Mouse (Mus musculus): Measurements from ENCODE around the gene Slc4a5. TPM values are rescaled to one million over a fixed set of nuclear protein-coding genes. Genes with fewer than 3 reads are reported as not detected.

Gene Slc4a5
- polyA plus RNA-seq, 1 experiment = 1.1 TPM

DNA sequence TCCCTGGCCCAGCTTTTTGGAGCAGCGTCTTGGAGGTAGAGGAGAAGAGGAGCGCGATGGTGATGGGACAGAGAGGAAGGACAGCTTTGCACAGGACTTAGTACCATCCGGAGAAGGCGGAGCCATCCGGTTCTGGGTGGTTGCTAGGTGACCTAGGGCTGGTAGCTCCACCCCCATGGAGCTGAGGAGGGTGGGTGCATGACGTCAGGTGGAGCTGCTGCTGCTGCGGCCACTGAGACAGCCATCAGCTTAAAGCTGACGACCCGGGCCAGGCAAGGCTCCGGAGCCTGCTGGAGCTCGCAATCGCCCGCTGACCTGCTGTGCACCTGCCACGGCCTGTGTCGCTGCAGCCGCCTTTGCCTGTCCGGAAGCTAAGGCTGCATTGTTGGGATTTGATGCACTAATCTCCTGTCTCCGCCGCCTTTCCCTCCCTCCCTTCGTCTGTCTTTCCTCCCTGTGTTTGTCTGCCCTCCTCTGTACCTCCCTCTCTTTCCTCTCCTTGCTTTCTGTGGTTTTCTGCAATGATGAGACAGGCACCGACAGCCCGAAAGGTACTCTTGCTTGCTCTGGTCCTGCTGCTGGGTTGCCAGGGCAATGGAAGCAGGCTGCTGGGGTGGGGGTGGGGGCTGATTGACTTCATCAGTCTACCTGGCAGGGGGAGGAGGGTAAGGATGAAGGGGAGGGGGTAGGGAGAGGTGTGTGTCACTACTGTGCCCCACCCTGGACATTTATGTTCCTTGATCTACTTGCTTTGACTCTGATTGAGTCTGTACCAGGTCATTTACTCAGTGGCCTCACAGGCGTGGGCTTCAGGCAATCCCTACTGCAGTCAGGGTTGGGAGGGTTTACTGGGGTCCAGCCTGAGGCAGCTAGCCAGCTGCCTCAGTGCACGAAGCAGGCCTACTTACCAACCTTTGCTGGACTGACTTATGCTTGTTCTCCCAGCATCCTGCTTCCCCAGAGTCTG, 33.5 kb upstream of the Slc4a5 start:
- H3K27ac ChIP-seq (ENCODE audit: control insufficient read depth, insufficient read depth, low read depth, low read length, poor library complexity) = no peak overlapping the region
- H3K4me3 ChIP-seq (replicated peaks; ENCODE audit: control insufficient read depth, low read depth, low read length) = no peak overlapping the region
- TF ChIP-seq POLR2A (IDR thresholded peaks at IDR 0.05; ENCODE audit: borderline replicate concordance, control insufficient read depth, low read depth, low read length) = no peak
- TF ChIP-seq CTCF (IDR thresholded peaks at IDR 0.05; ENCODE audit: control insufficient read depth, insufficient read depth, low read length) = no peak
- H3K4me1 ChIP-seq (ENCODE audit: control insufficient read depth, insufficient read depth, low read length) = no peaks in the 10 kb centered on the region
- 44% methylated on average over 25 of the region's 25 CpGs for WGBS

DNA sequence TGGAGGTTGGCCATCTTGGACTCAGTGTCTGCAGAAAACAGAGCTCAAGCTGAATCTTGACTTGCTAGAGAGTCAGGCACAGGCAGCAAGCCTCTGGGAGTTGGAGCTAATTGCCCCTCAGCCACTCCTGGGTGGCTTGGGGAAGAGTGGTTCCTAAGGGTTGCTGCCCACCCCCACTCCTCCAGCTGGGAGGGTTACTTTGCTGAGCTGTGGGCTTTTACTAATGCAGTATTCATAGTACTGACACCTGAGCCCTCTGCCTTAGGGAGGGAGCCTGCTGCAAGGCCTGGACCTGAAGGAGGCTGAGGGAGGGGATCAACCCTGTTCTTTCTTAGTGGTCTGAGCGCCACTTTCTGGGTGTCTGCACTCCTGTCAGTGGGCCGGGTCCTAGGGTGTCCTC, 32.7 kb upstream of the Slc4a5 start:
- 85% methylated on average over 2 of the region's 2 CpGs for WGBS
- TF ChIP-seq CTCF (IDR thresholded peaks at IDR 0.05; ENCODE audit: control insufficient read depth, insufficient read depth, low read length) (no peak), POLR2A (IDR thresholded peaks at IDR 0.05; ENCODE audit: borderline replicate concordance, control insufficient read depth, low read depth, low read length) (no peak)
- Histone ChIP-seq H3K4me1 (ENCODE audit: control insufficient read depth, insufficient read depth, low read length) (no peaks in the 10 kb centered on the region; the same call in 1 of the 2 replicates), H3K4me3 (replicated peaks; ENCODE audit: control insufficient read depth, low read depth, low read length) (no peak overlapping the region), H3K27ac (ENCODE audit: control insufficient read depth, insufficient read depth, low read depth, low read length, poor library complexity) (no peak overlapping the region)

GRCm38 (mm10) chr6:83193571-83193970, 26.1 kb upstream of the Slc4a5 start:
- TF ChIP-seq CTCF (IDR thresholded peaks at IDR 0.05; ENCODE audit: control insufficient read depth, insufficient read depth, low read length) (no peak), POLR2A (IDR thresholded peaks at IDR 0.05; ENCODE audit: borderline replicate concordance, control insufficient read depth, low read depth, low read length) (no peak)
- 83% methylated on average over 7 of the region's 7 CpGs for WGBS
- Histone ChIP-seq H3K4me3 (replicated peaks; ENCODE audit: control insufficient read depth, low read depth, low read length) (no peak overlapping the region), H3K4me1 (ENCODE audit: control insufficient read depth, insufficient read depth, low read length) (no peaks in the 10 kb centered on the region; the same call in 1 of the 2 replicates), H3K27ac (ENCODE audit: control insufficient read depth, insufficient read depth, low read depth, low read length, poor library complexity) (no peak overlapping the region)

DNA sequence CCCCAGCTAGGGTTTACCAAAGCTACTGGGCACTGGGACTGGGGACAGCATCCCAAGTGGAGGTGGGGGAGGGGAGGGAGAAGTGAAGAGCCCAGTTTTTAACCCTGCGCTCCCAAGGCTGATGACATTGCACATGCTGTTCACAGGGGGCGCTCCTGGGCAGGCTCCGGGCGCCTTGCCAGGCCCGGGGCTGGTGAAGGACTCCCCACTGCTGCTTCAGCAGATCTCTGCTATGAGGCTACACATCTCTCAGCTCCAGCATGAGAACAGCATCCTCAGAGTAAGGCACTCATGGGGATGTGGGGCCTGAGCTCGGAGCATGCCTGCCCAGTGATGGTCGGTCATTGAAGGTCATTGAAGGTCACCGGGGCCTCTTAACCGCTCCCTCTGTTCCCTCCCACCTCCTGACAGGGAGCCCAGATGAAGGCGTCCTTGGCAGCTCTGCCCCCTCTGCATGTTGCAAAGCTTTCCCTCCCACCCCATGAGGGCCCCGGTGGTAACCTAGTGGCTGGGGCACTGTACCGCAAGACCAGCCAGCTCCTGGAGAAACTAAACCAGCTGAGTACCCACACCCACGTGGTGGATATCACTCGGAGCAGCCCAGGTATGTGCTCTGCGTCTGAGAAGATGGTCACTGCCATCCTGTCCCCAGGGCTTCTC, 22.2 kb upstream of the Slc4a5 start:
- no peak overlapping the region; the same call in 1 of the 2 replicates for H3K27ac ChIP-seq (ENCODE audit: control insufficient read depth, insufficient read depth, low read depth, low read length, poor library complexity)
- no peak for TF ChIP-seq CTCF (IDR thresholded peaks at IDR 0.05; ENCODE audit: control insufficient read depth, insufficient read depth, low read length)
- no peak for TF ChIP-seq POLR2A (IDR thresholded peaks at IDR 0.05; ENCODE audit: borderline replicate concordance, control insufficient read depth, low read depth, low read length)
- H3K4me1 ChIP-seq (ENCODE audit: control insufficient read depth, insufficient read depth, low read length) = no peaks in the 10 kb centered on the region
- H3K4me3 ChIP-seq (replicated peaks; ENCODE audit: control insufficient read depth, low read depth, low read length) = no peak overlapping the region
- 78% methylated on average over 15 of the region's 15 CpGs for WGBS

- H3K4me1 ChIP-seq (ENCODE audit: control insufficient read depth, insufficient read depth, low read length) = no peaks in the 10 kb centered on the region
- no peak overlapping the region for H3K4me3 ChIP-seq (replicated peaks; ENCODE audit: control insufficient read depth, low read depth, low read length)
- TF ChIP-seq CTCF (IDR thresholded peaks at IDR 0.05; ENCODE audit: control insufficient read depth, insufficient read depth, low read length) (no peak), POLR2A (IDR thresholded peaks at IDR 0.05; ENCODE audit: borderline replicate concordance, control insufficient read depth, low read depth, low read length) (no peak)
- no peak overlapping the region for H3K27ac ChIP-seq (ENCODE audit: control insufficient read depth, insufficient read depth, low read depth, low read length, poor library complexity)
- WGBS = 83% methylated on average over 4 of the region's 4 CpGs
These were observed 16.3 kb upstream of the Slc4a5 start for GRCm38 (mm10) chr6:83203320-83203719.

GRCm38 (mm10) chr6:83205851-83206250, 13.8 kb upstream of the Slc4a5 start:
- H3K27ac ChIP-seq (ENCODE audit: control insufficient read depth, insufficient read depth, low read depth, low read length, poor library complexity) = no peak overlapping the region
- WGBS = 74% methylated on average over 3 of the region's 3 CpGs
- TF ChIP-seq POLR2A (IDR thresholded peaks at IDR 0.05; ENCODE audit: borderline replicate concordance, control insufficient read depth, low read depth, low read length) = no peak
- no peak for TF ChIP-seq CTCF (IDR thresholded peaks at IDR 0.05; ENCODE audit: control insufficient read depth, insufficient read depth, low read length)

GRCm38 (mm10) chr6:83206321-83206720, 13.3 kb upstream of the Slc4a5 start:
- 73% methylated on average over 11 of the region's 11 CpGs for WGBS
- Histone ChIP-seq H3K4me3 (replicated peaks; ENCODE audit: control insufficient read depth, low read depth, low read length) (no peak overlapping the region), H3K4me1 (ENCODE audit: control insufficient read depth, insufficient read depth, low read length) (no peaks in the 10 kb centered on the region), H3K27ac (ENCODE audit: control insufficient read depth, insufficient read depth, low read depth, low read length, poor library complexity) (no peak overlapping the region)
- TF ChIP-seq CTCF (IDR thresholded peaks at IDR 0.05; ENCODE audit: control insufficient read depth, insufficient read depth, low read length) (no peak), POLR2A (IDR thresholded peaks at IDR 0.05; ENCODE audit: borderline replicate concordance, control insufficient read depth, low read depth, low read length) (no peak)

More at GRCm38 (mm10) chr6:83205851-83206250, 13.8 kb upstream of the Slc4a5 start:
- Histone ChIP-seq H3K4me1 (ENCODE audit: control insufficient read depth, insufficient read depth, low read length) (no peaks in the 10 kb centered on the region), H3K4me3 (replicated peaks; ENCODE audit: control insufficient read depth, low read depth, low read length) (no peak overlapping the region)

GRCm38 (mm10) chr6:83207361-83208049, 12.1 kb upstream of the Slc4a5 start:
- 65% methylated on average over 9 of the region's 9 CpGs for WGBS
- no peak overlapping the region for H3K27ac ChIP-seq (ENCODE audit: control insufficient read depth, insufficient read depth, low read depth, low read length, poor library complexity)
- TF ChIP-seq CTCF (IDR thresholded peaks at IDR 0.05; ENCODE audit: control insufficient read depth, insufficient read depth, low read length) = no peak
- TF ChIP-seq POLR2A (IDR thresholded peaks at IDR 0.05; ENCODE audit: borderline replicate concordance, control insufficient read depth, low read depth, low read length) = no peak
- no peaks in the 10 kb centered on the region for H3K4me1 ChIP-seq (ENCODE audit: control insufficient read depth, insufficient read depth, low read length)
- no peak overlapping the region for H3K4me3 ChIP-seq (replicated peaks; ENCODE audit: control insufficient read depth, low read depth, low read length)

Measured in bone marrow, adult 2 months (tissue).